Mouse (Mus musculus): ENCODE measurements around the gene Sorcs2. TPM values are rescaled to one million over a fixed set of nuclear protein-coding genes. Genes with fewer than 3 reads are reported as not detected.
A peak's percentile ranks its signal among the peaks of the same experiment; 100 is the strongest.

Gene Sorcs2
- polyA plus RNA-seq, 1 experiment from 2014 or later: 12.8 TPM

Small RNAs within 50 kb of the gene (microRNA-seq; reads per million reads assigned to microRNA genes)
- 17.2 reads per million, percentile 45 among the genes with 10 or more reads in this experiment for gene Mir7689

Other genes starting within 250 kb of the Sorcs2 start
- gene Psapl1, start 194.1 kb downstream of the Sorcs2 start, polyA plus RNA-seq (2014; fragmentation: Nextera tagmentation; extraction: Ambion mirVana): 0.11 and 0.16 TPM in 2 replicates
- 66.5 and 68.0 TPM in 2 replicates for gene Grpel1, start 66.9 kb upstream of the Sorcs2 start, polyA plus RNA-seq (2014; fragmentation: Nextera tagmentation; extraction: Ambion mirVana)
- 2.8 and 3.5 TPM in 2 replicates for gene Tada2b, start 86.1 kb upstream of the Sorcs2 start, polyA plus RNA-seq (2014; fragmentation: Nextera tagmentation; extraction: Ambion mirVana)
- gene Ccdc96, start 86.4 kb upstream of the Sorcs2 start, polyA plus RNA-seq (2014; fragmentation: Nextera tagmentation; extraction: Ambion mirVana): 0.20 and 0.27 TPM in 2 replicates
- gene Tbc1d14, start 195.1 kb upstream of the Sorcs2 start, polyA plus RNA-seq (2014; fragmentation: Nextera tagmentation; extraction: Ambion mirVana): 36.6 and 42.3 TPM in 2 replicates

Measured in intestine, embryonic 14.5 days (tissue).